Mouse (Mus musculus) CD4-positive, CD25-positive, alpha-beta regulatory T cell, adult 4 months (primary cell): ENCODE measurements at regions not wholly inside any gene's neighbourhood (a gene's known extent, or its start where the extent isn't known, plus 50 kb on each side); places are given as distances from the start of the nearest gene placed in this dataset.

Experiments used
- ATAC-seq: one replicate; pipeline ENCODE4 v1.8.0; 2017

DNA sequence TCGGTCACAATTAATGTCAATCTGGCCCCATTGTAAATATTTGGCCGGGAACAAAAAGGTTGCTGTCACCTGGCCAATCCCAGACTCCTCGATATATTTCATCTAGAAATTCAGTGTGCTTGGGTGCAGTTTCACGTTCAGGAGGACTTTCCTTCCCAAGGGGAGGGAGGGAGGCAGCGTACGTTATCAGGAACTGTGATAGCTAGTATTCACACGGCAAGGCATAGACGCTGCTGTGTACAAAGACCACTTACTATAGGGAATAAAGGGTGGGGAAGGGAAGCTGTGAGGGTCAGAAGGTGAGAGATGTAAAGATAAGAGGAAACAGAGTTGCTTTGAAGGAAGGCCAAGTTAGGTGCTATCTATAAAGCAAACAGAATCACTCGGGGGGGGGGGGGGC lies 132.7 kb upstream of the Sox9 start:
- no peak for ATAC-seq

DNA sequence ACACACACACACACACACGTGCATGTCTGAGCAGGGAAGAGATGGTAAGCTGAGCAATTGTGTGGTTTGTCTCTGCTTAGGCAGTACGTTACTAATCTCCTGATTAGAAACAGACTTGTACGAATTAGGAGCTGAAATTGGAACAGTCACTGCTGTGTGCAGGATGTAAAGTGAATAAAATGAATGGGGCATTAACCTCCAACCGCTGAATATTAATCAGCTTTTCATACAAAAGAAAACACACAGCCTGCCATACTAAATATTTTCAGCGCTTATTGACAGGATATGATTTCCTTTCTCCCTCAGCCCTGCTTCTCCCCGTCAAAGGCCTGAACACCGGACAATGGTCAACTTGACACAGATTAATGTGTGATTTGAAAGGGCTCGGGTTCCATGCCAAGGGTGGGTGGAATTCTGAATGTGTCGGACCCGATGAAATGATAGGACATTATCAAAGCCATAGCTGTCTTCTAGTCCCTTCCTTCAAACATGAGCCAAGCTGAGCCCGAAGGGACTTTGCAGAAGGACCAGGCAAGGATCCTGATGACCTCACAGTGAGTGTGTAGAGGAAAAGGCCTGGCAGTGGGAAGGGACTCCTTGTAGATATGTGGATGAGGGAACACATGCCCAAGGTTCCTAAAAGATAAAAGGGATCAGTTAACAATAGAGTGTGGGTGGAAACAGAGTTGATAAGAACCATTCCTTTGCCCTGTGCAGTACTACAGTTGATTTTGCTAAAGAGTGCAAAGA lies 124.4 kb upstream of the Sox9 start:
- no peak for ATAC-seq

GRCm38 (mm10) chr11:112659911-112660310 lies 122.1 kb upstream of the Sox9 start:
- no peak for ATAC-seq

- no peak for ATAC-seq
These were observed 120.6 kb upstream of the Sox9 start for GRCm38 (mm10) chr11:112661426-112661825.

DNA sequence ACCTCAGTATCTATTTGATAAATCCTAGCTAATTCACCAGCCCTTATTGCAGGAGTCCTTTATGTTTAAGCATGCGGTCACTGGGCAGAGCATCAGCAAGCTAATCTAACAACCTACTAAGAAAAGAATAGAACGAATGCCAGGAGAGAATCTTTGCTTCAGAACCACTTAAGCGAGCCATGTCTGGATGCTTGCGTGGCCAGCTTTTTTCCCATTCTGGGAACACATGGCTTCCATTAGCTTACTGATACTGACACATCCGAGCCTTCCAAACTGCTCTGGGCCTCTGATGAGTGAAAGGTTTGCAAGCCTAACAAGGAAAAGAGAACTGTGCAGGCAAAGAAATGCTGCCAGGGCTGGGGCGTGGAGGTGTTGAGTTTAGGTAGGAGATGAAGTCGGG lies 114.7 kb upstream of the Sox9 start:
- ATAC-seq, result no peak

DNA sequence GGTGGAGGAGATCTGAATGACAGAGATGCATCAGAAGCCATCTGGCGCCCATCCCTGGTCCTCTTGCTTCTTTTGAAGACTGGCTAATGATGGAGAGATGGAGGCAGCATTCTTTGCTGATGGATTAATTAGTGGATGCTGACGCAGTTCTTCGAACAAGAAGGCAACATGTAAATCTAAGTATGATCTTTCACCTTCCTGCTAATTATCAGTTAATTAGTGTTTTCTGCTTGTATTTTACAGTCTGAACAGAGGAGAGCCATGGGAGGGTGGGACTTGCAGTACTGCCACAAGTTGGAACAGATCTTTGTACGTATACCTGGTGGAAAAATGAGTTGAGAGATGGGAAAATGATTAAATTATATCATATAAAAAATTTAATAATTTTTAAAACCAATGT lies 109.9 kb upstream of the Sox9 start:
- ATAC-seq, result no peak

GRCm38 (mm10) chr11:112690047-112690446 lies 92.0 kb upstream of the Sox9 start:
- ATAC-seq, result no peak

DNA sequence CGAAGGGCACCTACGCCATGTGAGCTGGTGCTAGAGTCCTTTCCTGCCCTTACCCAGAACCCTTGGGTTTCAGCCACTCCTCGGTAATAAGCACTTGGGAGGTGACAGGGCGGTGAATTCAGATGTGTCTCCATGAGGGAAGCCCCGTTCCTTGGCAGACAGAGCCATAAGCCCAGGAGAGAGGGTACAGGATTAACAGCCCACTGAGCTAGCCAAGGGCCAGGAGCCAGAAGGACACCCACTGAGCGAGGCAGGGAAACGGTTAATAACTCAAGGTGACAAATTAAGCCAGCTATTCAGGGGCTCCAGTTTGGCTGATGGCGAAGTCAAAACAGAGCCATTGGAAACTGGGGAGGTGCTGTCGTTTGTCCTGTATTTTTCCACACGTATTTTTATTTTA lies 75.9 kb upstream of the Sox9 start:
- ATAC-seq, result no peak

DNA sequence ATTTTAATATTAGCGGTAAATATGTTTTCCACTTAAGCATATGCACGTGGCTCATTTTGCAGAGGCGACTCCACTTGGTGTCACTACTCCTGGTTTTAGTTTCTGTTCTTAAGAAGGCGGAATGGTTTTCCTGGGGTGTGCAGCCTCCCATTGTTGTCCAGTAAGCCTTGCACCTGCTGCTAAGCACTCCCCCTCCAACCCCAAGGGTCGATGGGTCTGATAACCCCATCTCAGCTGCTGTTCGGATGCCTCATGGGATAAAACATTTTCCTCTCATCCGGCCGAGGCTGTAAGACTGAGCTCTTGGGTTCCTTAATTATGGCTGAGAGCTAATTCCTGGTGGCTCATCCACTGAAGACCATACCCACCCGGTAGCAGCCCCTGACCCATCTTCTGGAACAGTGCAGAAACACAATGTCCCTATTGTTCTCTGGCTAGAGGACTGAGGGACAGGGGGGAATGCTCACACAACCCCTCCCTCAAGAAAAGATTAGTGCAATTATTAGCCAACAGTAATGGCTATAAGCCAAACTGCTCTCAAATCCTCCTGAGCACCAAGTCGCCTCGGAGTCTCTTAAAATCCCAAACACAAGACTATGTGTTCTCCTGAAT lies 73.8 kb upstream of the Sox9 start:
- ATAC-seq, result no peak

DNA sequence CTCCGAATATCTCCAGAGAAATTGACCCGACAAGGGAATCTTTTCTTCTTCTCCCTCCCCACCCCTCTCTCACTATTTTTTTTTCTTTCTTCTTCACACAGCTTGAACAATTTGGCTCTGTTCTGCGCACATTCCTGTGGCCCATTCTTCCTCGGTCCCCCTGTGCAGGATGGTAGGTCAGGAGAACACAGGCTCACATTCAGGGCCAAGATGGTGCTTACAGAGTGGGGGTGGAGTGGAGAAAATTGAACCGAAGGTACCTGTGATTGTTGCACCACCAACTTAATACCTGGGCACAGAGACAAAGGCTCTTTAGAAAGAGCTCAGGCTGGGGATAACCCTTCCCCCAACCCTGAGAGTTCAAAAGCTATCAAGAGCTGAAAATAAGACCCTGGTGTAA lies 70.4 kb upstream of the Sox9 start:
- ATAC-seq, result no peak

- no peak for ATAC-seq
These were observed 63.5 kb upstream of the Sox9 start for GRCm38 (mm10) chr11:112718547-112718946.

GRCm38 (mm10) chr11:112720652-112721051 lies 61.4 kb upstream of the Sox9 start:
- ATAC-seq, result no peak

GRCm38 (mm10) chr11:112722936-112723335 lies 59.1 kb upstream of the Sox9 start:
- no peak for ATAC-seq

GRCm38 (mm10) chr11:112728154-112728952 lies 53.7 kb upstream of the Sox9 start:
- no peak for ATAC-seq
